Mouse (Mus musculus) intestine, postnatal 0 days (tissue): Measurements from ENCODE around the gene Cd37. TPM values are rescaled to one million over a fixed set of nuclear protein-coding genes. Genes with fewer than 3 reads are reported as not detected.

Experiments used
- ATAC-seq: fragments of 200-750 bp; cut with Nextera tagmentation; 2 replicates; pipeline ENCODE4 v1.8.0; 2017; ENCODE audit warnings: mild to moderate bottlenecking, moderate TSS enrichment, moderate library complexity
- H3K27ac ChIP-seq: fragments of 300-500 bp; sonication (generic); 2 replicates; pipeline ENCODE4 v1.5.1; 2014; ENCODE audit warnings: mild to moderate bottlenecking, low read depth, low read length, moderate library complexity
- H3K27me3 ChIP-seq: fragments of 300-500 bp; sonication (generic); replicated peaks from 2 replicates; pipeline ENCODE4 v1.6.1; 2014; ENCODE audit warnings: low read length, mixed read lengths; ENCODE audit not compliant: control insufficient read depth, insufficient read depth
- H3K36me3 ChIP-seq: fragments of 300-500 bp; sonication (generic); 2 replicates; pipeline ENCODE4 v1.6.1; 2014; ENCODE audit warnings: mild to moderate bottlenecking, moderate library complexity; ENCODE audit not compliant: control insufficient read depth, insufficient read depth
- H3K4me1 ChIP-seq: fragments of 300-500 bp; sonication (generic); replicated peaks from 2 replicates; pipeline ENCODE4 v1.6.1; 2014; ENCODE audit warnings: antibody characterized with exemption, low read length, mixed read lengths; ENCODE audit not compliant: control insufficient read depth, insufficient read depth
- H3K4me2 ChIP-seq: fragments of 300-500 bp; sonication (generic); replicated peaks from 2 replicates; pipeline ENCODE4 v1.6.1; 2014; ENCODE audit warnings: low read depth, mild to moderate bottlenecking, moderate library complexity
- H3K4me3 ChIP-seq: fragments of 300-500 bp; sonication (generic); 2 replicates; pipeline ENCODE4 v1.5.1; 2014; ENCODE audit warnings: low read depth, low read length
- H3K9ac ChIP-seq: fragments of 300-500 bp; sonication (generic); 2 replicates; pipeline ENCODE4 v1.6.1; 2014; ENCODE audit warnings: mild to moderate bottlenecking, low read depth, low read length
- H3K9me3 ChIP-seq: fragments of 300-500 bp; sonication (generic); 2 replicates; pipeline ENCODE4 v1.6.1; 2016; ENCODE audit warnings: mixed run types; ENCODE audit not compliant: control insufficient read depth
- CTCF ChIP-seq: sonication (generic); IDR thresholded peaks from 2 replicates; pipeline ENCODE4 v1.5.1; 2016; ENCODE audit warnings: low read depth, mild to moderate bottlenecking, control low read depth, antibody characterized with exemption, moderate library complexity
- WGBS: fragments of 180-500 bp; shearing (Covaris S2); extraction: QIAGEN DNeasy Blood & Tissue Kit; methylation state at CpG from one replicate; pipeline ENCODE4 v1.1.7; 2014; 5-methylcytosine and 5-hydroxymethylcytosine counted together
- polyA plus RNA-seq: library from polyadenylated mRNA; unstranded; fragments of >200 nt; fragmentation: Nextera tagmentation; extraction: Ambion mirVana; gene quantifications from 2 replicates; pipeline ENCODE4 v1.2.1, GENCODE M21; 2015

Cd37 gene
- polyA plus RNA-seq, 1 experiment from 2014 or later = 2.3 TPM

- no peak overlapping the region for H3K9ac ChIP-seq
- H3K27ac ChIP-seq = no peak overlapping the region
- no peaks in the 10 kb centered on the region for H3K27me3 ChIP-seq
- peaks cover 8% of the 10 kb centered on the region for H3K4me1 ChIP-seq
- no peaks in the 10 kb centered on the region for H3K9me3 ChIP-seq
- H3K4me3 ChIP-seq = no peak overlapping the region
- H3K4me2 ChIP-seq = no peak overlapping the region
- peaks cover 16% of the 10 kb centered on the region; the same call in 1 of the 2 replicates for H3K36me3 ChIP-seq
- ATAC-seq = no peak
- no peak for TF ChIP-seq CTCF
- 83% methylated on average over 11 of the region's 11 CpGs for WGBS
These were observed 7.0 kb downstream of the Cd37 start for GRCm38 (mm10) chr7:45231941-45232340.

- Histone ChIP-seq H3K4me2 (no peak overlapping the region), H3K4me3 (no peak overlapping the region), H3K4me1 (peaks cover 8% of the 10 kb centered on the region), H3K36me3 (peaks cover 18% of the 10 kb centered on the region; the same call in 1 of the 2 replicates), H3K27ac (no peak overlapping the region), H3K9ac (no peak overlapping the region), H3K9me3 (no peaks in the 10 kb centered on the region), H3K27me3 (no peaks in the 10 kb centered on the region)
- 88% methylated on average over 12 of the region's 12 CpGs for WGBS
- ATAC-seq = no peak
- TF ChIP-seq CTCF = no peak
These were observed 7.7 kb downstream of the Cd37 start for GRCm38 (mm10) chr7:45231192-45231591.

- no peak for TF ChIP-seq CTCF
- H3K27ac ChIP-seq = no peak overlapping the region
- no peaks in the 10 kb centered on the region for H3K9me3 ChIP-seq
- 92% methylated on average over 7 of the region's 7 CpGs for WGBS
- no peak overlapping the region for H3K4me2 ChIP-seq
- H3K9ac ChIP-seq = no peak overlapping the region
- ATAC-seq = no peak
- no peak overlapping the region for H3K4me3 ChIP-seq
- no peaks in the 10 kb centered on the region for H3K27me3 ChIP-seq
- H3K36me3 ChIP-seq = peaks cover 28% of the 10 kb centered on the region; the same call in 1 of the 2 replicates
- H3K4me1 ChIP-seq = peaks cover 8% of the 10 kb centered on the region
These were observed 9.3 kb downstream of the Cd37 start for GRCm38 (mm10) chr7:45229459-45230203.

GRCm38 (mm10) chr7:45229046-45229445 lies 9.9 kb downstream of the Cd37 start:
- no peak for ATAC-seq
- Histone ChIP-seq H3K9ac (no peak overlapping the region), H3K4me2 (no peak overlapping the region), H3K4me1 (peaks cover 6% of the 10 kb centered on the region), H3K4me3 (no peak overlapping the region), H3K9me3 (no peaks in the 10 kb centered on the region), H3K27ac (no peak overlapping the region), H3K27me3 (no peaks in the 10 kb centered on the region), H3K36me3 (peaks cover 28% of the 10 kb centered on the region; the same call in 1 of the 2 replicates)
- TF ChIP-seq CTCF = no peak
- 90% methylated on average over 8 of the region's 8 CpGs for WGBS

- Histone ChIP-seq H3K4me2 (no peak overlapping the region), H3K4me3 (no peak overlapping the region), H3K27me3 (no peaks in the 10 kb centered on the region), H3K9ac (no peak overlapping the region), H3K9me3 (no peaks in the 10 kb centered on the region), H3K36me3 (peaks cover 30% of the 10 kb centered on the region; the same call in 1 of the 2 replicates), H3K4me1 (peaks cover under 1% of the 10 kb centered on the region; the same call in 1 of the 2 replicates), H3K27ac (no peak overlapping the region)
- 93% methylated on average over 18 of the region's 18 CpGs for WGBS
- TF ChIP-seq CTCF = no peak
- ATAC-seq = no peak
These were observed 10.4 kb downstream of the Cd37 start for GRCm38 (mm10) chr7:45228548-45228947.

GRCm38 (mm10) chr7:45226421-45226820 lies 12.5 kb downstream of the Cd37 start:
- H3K4me2 ChIP-seq = no peak overlapping the region
- H3K36me3 ChIP-seq = peaks cover 25% of the 10 kb centered on the region; the same call in 1 of the 2 replicates
- TF ChIP-seq CTCF = no peak
- no peak overlapping the region for H3K27ac ChIP-seq
- no peak overlapping the region for H3K9ac ChIP-seq
- H3K4me1 ChIP-seq = no peaks in the 10 kb centered on the region
- no peaks in the 10 kb centered on the region for H3K9me3 ChIP-seq
- ATAC-seq = no peak
- no peaks in the 10 kb centered on the region for H3K27me3 ChIP-seq
- WGBS = 94% methylated on average over 5 of the region's 5 CpGs
- H3K4me3 ChIP-seq = no peak overlapping the region
